Mouse (Mus musculus): Measurements from ENCODE around the gene Rtf2.

GRCm38 (mm10) chr2:172481654-172482385 lies 41.5 kb downstream of the Rtf2 start:
- TF ChIP-seq CTCF (IDR thresholded peaks at IDR 0.05) (no peak), EP300 (IDR thresholded peaks at IDR 0.05; ENCODE audit: insufficient read depth, low read depth, low read length) (no peak)
